ENCODE assay signal across 9 mouse cellular contexts in genomic region chr5:35609381-35609780, GRCm38 (mm10). TPM values are rescaled to one million over a fixed set of nuclear protein-coding genes. Genes with fewer than 3 reads are reported as not detected.
DNase-seq lines count a peak whose midpoint lies in the region; ATAC-seq and TF ChIP-seq lines count a peak whose summit lies in the region.
"Had no signal": no experiment of that assay in that cellular context is flagged by ENCODE, and none has a peak within 500 bp of the region (broad histone marks: within the 10 kb centered on the region; RNA-seq: fewer than 3 reads in every experiment).

No protein-coding gene starts in this region.

- H3K4me1 ChIP-seq in intestine, embryonic 15.5 days (replicated peaks): peaks cover 20% of the 10 kb centered on the region
- peaks cover 12% of the 10 kb centered on the region for H3K4me1 ChIP-seq in midbrain, embryonic 11.5 days (ENCODE audit: control insufficient read depth, insufficient read depth, low read length)

- intact Hi-C loops in gastrocnemius, adult 2 months (cut with DNase I): no loop called here

- no peak for TF ChIP-seq CTCF in gastrocnemius, adult 2 months (IDR thresholded peaks at IDR 0.05)

- H3K9ac ChIP-seq in intestine, embryonic 15.5 days: no peak overlapping the region
- H3K9ac ChIP-seq in midbrain, embryonic 11.5 days (ENCODE audit: low read length): peak overlapping the region; percentile 30; the same call in 1 of the 2 replicates
- H3K9ac ChIP-seq: liver, embryonic 14.5 days had no signal

- H3K27ac ChIP-seq in gastrocnemius, adult 2 months: peak overlapping the region; percentile 74
- no peak overlapping the region for H3K27ac ChIP-seq in intestine, embryonic 15.5 days
- H3K27ac ChIP-seq in midbrain, embryonic 11.5 days (ENCODE audit: low read depth, low read length): no peak overlapping the region
- H3K27ac ChIP-seq: liver, embryonic 14.5 days had no signal

- no peaks in the 10 kb centered on the region for H3K9me3 ChIP-seq in intestine, embryonic 15.5 days
- H3K9me3 ChIP-seq in midbrain, embryonic 11.5 days (ENCODE audit: control insufficient read depth, low read length): no peaks in the 10 kb centered on the region

- no peaks in the 10 kb centered on the region for H3K36me3 ChIP-seq in intestine, embryonic 15.5 days
- H3K36me3 ChIP-seq in midbrain, embryonic 11.5 days (ENCODE audit: control insufficient read depth, insufficient read depth, low read length): no peaks in the 10 kb centered on the region

- peak; percentile 54 for DNase-seq in urinary bladder, postnatal 14 days (ENCODE audit: low spot score)
- no peak for DNase-seq in urinary bladder, adult 2 months (ENCODE audit: low spot score)
- DNase-seq in gastrocnemius, adult 2 months: peak; percentile 89
- peak; percentile 94 for DNase-seq in midbrain, embryonic 11.5 days (ENCODE audit: low spot score, missing footprints)
- DNase-seq in layer of hippocampus, adult 9-10 months (ENCODE audit: low spot score): no peak
- no peak for DNase-seq in frontal cortex, postnatal 14 days (ENCODE audit: low spot score in 2 of 2)
- no peak for DNase-seq in adrenal gland, adult 8-10 months

- H3K4me3 ChIP-seq in gastrocnemius, adult 2 months: no peak overlapping the region
- no peak overlapping the region for H3K4me3 ChIP-seq in intestine, embryonic 15.5 days (replicated peaks)
- H3K4me3 ChIP-seq in midbrain, embryonic 11.5 days (ENCODE audit: low read depth, low read length): no peak overlapping the region

- peak; percentile 87 for ATAC-seq in intestine, embryonic 15.5 days
- peak; percentile 72 for ATAC-seq in midbrain, embryonic 11.5 days (ENCODE audit: low FRiP score)

- no peak overlapping the region for H3K4me2 ChIP-seq in intestine, embryonic 15.5 days (replicated peaks)
- peak overlapping the region; percentile 20; the same call in 1 of the 2 replicates for H3K4me2 ChIP-seq in midbrain, embryonic 11.5 days

- H3K27me3 ChIP-seq in intestine, embryonic 15.5 days (replicated peaks): no peaks in the 10 kb centered on the region
- H3K27me3 ChIP-seq in midbrain, embryonic 11.5 days (ENCODE audit: control insufficient read depth, insufficient read depth, low read length): no peaks in the 10 kb centered on the region

- WGBS in intestine, embryonic 15.5 days: 24% methylated on average over 12 of the region's 12 CpGs
- WGBS in midbrain, embryonic 11.5 days: 7% methylated on average over 12 of the region's 12 CpGs

RNA-seq across cellular contexts. Expression of gene Acox3, which starts 26.5 kb away (rescaled TPM):
- 30.1 and 35.0 TPM in 2 replicates for polyA plus RNA-seq in urinary bladder, adult 2 months (2012; rRNA removed)
- total RNA-seq in gastrocnemius, adult 2 months (2021): 10 to 100 TPM; 15.4 to 18.0 TPM
- polyA plus RNA-seq in intestine, embryonic 15.5 days (2015; fragmentation: Nextera tagmentation; extraction: Ambion mirVana): 13.2 and 13.8 TPM in 2 replicates
- polyA plus RNA-seq in midbrain, embryonic 11.5 days (2014; fragmentation: Nextera tagmentation; extraction: Ambion mirVana): 14.6 and 14.9 TPM in 2 replicates
- total RNA-seq in adrenal gland, adult 8-10 months (2022): 10 to 100 TPM; 56.2 to 98.7 (median 78.5) TPM

RNA-seq across cellular contexts. Expression of gene Trmt44, which starts 34.5 kb away (rescaled TPM):
- polyA plus RNA-seq in urinary bladder, adult 2 months (2012; rRNA removed): 4.3 and 5.4 TPM in 2 replicates
- 1 to 10 TPM; 1.5 to 1.6 TPM for total RNA-seq in gastrocnemius, adult 2 months (2021)
- 8.1 and 8.5 TPM in 2 replicates for polyA plus RNA-seq in intestine, embryonic 15.5 days (2015; fragmentation: Nextera tagmentation; extraction: Ambion mirVana)
- 7.9 and 9.3 TPM in 2 replicates for polyA plus RNA-seq in midbrain, embryonic 11.5 days (2014; fragmentation: Nextera tagmentation; extraction: Ambion mirVana)
- 10 to 100 TPM in 1 of 4 experiments, 1 to 10 TPM in 3; 6.1 to 11.2 (median 7.7) TPM for total RNA-seq in adrenal gland, adult 8-10 months (2022)

Comparison
In these comparisons a context has a peak if more than half of its experiments do, and no peak if none do; other contexts are left out.
1. DNase-seq: peak in urinary bladder, postnatal 14 days (single experiment), gastrocnemius, adult 2 months (single experiment) and midbrain, embryonic 11.5 days (single experiment); none in urinary bladder, adult 2 months (single experiment), layer of hippocampus, adult 9-10 months (single experiment), frontal cortex, postnatal 14 days (0 of 2) and adrenal gland, adult 8-10 months (single experiment).